Mouse (Mus musculus): Measurements from ENCODE around the gene Izumo4.

The Izumo4 gene

GRCm38 (mm10) chr10:80687850-80688249 is 14.1 kb upstream of the Izumo4 start:
- peak; percentile 82 for DNase-seq (ENCODE audit: low read depth, low spot score)

- no peak for DNase-seq (ENCODE audit: low read depth, low spot score)
Observed at GRCm38 (mm10) chr10:80692249-80693165, 9.5 kb upstream of the Izumo4 start.

DNA sequence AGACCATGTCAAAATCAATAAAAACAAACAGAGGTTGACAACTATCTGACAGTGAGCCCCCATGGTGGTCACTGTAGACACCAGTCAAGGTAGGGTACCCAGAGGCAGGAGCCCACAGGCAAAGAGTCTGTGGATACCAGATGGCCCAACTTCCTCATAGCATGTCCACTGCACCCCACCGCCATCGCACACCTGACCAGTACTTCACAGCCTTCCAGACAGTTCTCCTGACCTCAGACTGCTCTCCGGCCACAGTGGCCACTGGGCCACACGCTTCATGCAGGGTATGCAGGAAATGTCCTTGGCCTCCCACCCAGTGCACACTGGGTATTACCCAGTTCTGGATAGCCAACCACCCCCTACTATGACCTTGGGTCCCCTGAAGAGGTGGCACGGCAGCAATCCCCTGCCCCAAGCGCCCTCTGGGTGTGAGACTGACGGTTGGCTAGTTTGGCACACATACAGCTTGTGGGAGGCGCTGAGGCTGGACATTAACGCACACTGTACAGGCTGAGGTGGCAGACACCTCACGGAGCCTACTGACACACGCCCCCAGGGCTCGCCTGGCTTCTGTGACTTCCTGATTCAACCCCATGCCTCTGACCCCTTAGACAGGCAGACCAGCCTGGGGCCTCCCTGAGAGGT is 8.5 kb upstream of the Izumo4 start:
- DNase-seq (ENCODE audit: low read depth, low spot score) = no peak

DNA sequence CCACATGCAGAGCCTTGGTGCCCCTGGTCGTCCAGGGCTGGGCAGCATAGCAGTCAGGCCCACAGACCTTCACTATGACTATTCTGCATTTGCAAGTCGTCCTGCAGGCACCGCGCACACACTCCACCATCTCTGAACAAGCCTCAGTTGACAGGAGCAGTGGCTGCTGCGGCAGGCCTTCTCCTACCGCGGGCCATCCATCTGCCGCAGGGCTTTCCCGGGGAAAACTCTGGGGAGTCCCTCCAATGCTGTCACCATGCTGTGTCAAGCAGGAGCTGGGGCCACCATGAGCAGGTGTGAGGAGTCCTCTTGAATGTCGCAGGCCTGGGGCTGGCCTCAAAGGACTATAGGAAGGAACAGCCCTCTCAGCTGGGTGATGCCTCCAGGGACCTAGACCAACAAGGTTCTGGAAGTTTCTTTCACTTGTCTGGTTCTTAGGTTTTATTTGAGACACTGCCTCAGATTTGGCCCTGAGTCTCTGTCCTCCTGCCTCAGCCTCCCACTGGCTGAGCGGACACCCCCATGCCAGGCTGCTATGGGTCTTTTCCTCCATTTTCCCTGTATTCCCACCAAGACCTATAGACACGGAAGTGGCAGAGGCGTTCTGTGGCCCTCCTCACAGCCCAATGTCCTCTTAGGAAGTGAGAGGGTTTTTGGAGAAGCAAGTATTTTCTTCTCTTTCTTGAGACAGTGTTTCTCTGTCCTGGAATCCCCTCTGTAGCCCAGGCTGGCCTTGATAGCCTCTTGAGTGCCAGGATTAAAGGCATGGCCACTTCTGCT is 7.6 kb upstream of the Izumo4 start:
- no peak for DNase-seq (ENCODE audit: low read depth, low spot score)

GRCm38 (mm10) chr10:80695186-80695585 is 6.8 kb upstream of the Izumo4 start:
- DNase-seq (ENCODE audit: low read depth, low spot score) = no peak

GRCm38 (mm10) chr10:80695801-80696501 is 6.0 kb upstream of the Izumo4 start:
- DNase-seq (ENCODE audit: low read depth, low spot score) = no peak

DNA sequence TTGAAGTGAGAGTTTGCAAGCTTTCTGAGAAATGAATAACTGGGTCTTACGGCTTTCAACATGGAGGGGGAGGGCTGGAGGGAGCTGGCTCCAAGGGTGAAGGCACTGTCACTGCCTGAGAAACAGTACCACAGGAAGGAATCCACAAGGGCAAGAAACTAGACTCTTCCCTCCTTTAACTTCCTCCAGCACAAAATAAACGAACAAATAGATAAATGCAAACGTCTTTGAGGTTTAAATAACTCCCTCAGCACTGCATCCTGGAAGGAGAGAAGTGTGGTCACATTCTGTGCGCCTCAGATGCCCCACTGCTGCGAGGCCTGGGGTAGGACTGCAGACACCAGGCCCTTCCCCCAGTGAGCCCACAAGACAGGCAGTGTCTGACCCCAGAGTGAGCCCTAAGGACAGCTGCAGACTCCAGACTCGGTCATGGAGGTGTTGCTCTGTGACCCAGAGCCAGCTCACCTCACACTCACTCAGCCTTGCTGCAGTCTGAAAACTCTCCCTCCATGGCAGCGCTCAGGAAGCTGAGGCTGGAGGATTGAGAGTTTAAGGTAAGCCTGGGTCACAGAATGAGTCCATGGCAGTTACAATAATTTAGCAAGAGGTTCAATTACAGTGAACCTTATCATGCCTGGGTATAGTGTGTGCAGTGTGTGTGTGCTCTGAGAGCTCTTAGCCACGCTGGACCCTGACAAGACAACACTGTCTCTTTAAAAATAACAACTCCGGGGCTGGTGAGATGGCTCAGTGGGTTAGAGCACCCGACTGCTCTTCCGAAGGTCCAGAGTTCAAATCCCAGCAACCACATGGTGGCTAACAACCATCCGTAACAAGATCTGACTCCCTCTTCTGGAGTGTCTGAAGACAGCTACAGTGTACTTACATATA is 5.2 kb upstream of the Izumo4 start:
- no peak for DNase-seq (ENCODE audit: low read depth, low spot score)

DNA sequence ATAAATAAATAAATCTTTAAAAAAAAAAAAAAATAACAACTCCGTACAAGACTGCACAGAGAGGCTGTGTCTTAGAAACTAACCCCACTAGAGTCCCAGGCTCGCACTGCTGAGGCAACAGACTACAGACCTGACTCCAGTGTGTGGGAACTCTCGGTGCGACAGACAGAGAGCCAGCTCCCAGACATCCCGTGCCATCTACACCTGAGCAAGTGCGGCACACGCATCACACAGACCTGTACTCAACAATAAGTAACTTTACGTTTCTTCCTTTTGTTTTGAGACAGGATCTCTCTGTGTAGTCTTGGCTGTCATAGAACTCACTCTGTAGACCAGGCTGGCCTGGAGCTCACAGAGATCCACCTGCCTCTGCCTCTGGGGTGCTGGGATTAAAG is 4.6 kb upstream of the Izumo4 start:
- DNase-seq (ENCODE audit: low read depth, low spot score) = no peak

DNA sequence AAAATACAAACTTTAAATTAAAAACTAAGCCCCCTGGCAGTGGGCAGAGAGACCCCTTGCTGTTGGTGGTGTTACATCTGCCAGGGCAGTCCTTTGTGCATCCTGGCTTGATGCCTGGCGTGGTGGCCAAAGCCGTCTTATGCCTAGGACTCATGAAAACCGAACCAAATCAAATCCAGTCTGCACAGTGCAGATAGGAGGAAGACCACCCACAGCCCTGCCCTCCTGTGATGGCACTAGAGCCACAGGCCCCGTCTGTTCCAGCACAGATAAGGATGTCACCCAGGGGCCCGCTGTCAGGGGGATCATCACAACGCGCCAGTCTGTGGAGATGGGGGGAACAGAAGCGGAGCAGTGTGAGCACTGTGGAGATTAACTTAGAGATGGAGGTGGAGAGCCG is 4.2 kb upstream of the Izumo4 start:
- DNase-seq (ENCODE audit: low read depth, low spot score) = no peak

GRCm38 (mm10) chr10:80698605-80699004 is 3.4 kb upstream of the Izumo4 start:
- no peak for DNase-seq (ENCODE audit: low read depth, low spot score)

DNA sequence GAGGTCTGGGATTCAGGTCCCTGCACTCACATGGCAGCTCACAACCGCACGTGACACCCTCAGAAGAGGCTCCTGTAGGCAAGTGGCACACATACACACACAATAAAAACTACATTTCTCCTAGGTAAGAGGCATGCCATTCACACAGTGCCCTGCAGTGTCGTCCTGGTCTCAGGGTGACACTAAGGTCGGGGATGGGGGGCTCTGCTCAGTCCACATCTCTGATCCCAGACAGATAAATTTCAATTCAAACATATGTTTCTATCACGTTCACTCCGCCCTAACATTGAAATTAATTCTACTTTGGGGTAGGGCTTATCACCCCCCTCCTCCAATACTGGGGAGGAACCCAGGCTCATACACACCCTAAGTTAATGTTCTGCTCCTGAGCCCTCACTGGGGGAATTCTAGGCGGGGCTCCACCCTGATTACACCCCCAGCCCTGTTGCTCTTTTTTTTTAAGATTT is 1.9 kb upstream of the Izumo4 start:
- no peak for DNase-seq (ENCODE audit: low read depth, low spot score)

DNA sequence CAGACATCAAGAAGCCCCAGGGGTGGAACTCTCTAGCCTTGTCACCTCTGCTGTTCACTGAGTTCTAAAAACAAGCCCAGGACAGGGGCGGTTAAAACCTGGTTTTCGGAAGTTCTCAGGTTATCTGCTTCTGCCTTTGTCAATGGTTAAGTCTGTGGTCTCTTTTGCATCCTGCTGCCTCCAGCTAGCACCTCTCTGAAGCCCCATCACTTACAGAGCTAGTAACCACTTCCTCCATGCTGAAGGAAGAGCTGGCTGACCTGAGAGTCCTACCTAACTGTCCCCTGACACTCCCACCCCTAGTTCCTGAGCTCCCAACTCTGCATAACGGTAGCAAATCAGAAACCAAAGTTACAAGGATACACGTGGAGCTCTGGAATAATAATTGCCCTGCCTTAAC is 1.3 kb upstream of the Izumo4 start:
- peak; percentile 29 for DNase-seq (ENCODE audit: low read depth, low spot score)

GRCm38 (mm10) chr10:80702536-80703390 is 779 bp downstream of the Izumo4 start:
- peak; percentile 96 for DNase-seq (ENCODE audit: low read depth, low spot score)

DNA sequence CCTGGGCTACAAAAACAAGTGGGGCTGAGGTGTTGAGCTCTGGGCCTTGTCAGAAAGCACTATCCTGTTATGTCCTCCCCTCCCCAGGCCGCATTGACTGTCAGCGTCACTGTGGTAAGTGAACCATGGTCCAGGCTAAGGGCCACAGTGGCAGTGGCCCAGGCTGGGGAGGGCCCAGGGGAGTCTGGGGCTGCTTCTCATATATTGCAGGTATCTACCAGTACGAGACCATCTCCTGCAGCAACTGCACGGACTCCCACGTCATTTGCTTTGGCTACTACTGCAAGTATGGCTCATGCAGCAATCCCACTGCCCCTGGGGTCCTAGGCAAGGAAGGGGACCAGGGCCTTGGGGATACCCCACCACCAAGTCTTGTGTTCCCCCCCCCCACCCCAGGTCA is 1.7 kb downstream of the Izumo4 start:
- no peak for DNase-seq (ENCODE audit: low read depth, low spot score)

- DNase-seq (ENCODE audit: low read depth, low spot score) = no peak
Observed at GRCm38 (mm10) chr10:80704418-80704817, 2.4 kb downstream of the Izumo4 start.

DNA sequence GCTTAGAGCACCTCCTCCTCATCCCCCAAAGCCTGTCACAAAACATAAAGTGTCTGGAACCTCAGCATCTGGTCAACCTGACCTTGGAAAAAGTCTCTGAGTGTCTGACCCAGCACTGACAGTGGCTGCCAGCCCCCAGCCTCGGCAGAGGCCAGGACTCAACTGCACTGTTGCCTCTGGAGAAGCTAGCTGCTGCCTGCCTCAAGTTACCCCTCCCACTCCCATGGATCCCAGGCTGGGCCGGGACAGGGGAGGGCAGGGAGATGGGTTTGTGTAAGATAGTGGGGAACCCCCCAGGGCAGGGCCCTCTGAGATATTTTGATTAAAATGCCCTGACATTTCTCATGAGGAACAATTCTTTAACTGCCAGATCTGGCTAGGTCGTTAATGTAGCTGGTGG is 3.0 kb downstream of the Izumo4 start:
- DNase-seq (ENCODE audit: low read depth, low spot score) = no peak

GRCm38 (mm10) chr10:80705479-80705878 is 3.5 kb downstream of the Izumo4 start:
- no peak for DNase-seq (ENCODE audit: low read depth, low spot score)

DNA sequence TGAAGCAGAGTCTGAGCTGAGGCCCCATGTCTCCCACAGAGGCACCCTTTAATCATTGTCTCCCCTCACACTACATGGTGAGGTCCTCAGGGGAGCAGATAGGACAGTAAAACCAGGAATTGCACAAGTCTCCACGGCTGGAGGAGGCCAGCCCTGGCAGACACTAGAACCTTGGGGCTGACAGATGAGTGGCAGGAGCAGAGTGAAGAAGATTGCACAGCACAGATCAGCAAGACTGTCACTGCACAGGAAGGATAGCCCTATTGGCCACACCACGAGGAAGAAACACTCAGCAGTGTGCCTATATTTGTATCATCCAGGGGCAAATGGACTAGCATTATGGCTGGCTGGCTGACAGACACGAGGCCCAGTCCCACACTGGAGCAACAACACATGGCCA is 8.8 kb downstream of the Izumo4 start:
- DNase-seq (ENCODE audit: low read depth, low spot score) = no peak

DNA sequence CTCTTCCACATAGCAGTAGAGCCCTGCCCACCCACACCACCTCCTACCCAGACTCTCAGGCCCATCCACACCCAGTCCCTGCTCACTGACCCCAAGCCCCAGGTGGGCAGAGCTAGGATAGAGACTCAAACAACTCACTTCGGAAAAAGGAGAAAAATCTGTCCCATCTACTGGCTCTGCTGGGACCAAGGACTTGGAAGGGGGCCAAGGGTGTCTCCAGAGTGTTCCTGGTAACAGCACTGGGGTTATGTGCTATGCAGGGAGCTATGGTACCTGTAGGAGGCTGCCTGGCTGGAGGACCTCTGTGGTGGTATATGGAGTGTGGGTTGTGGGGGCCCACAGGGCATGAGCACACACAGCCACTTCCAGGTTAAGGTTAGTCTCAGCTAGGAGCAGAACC is 15.3 kb downstream of the Izumo4 start:
- DNase-seq (ENCODE audit: low read depth, low spot score) = no peak
